Mouse (Mus musculus): ENCODE measurements around the gene Rab3a.

GRCm38 (mm10) chr8:70753151-70753550 is 1.3 kb upstream of the Rab3a start:
- TF ChIP-seq CHD2 (IDR thresholded peaks at IDR 0.05; ENCODE audit: low read depth, low read length) (no peak), MAFK (IDR thresholded peaks at IDR 0.05; ENCODE audit: insufficient read depth, low read depth, low read length) (no peak), HCFC1 (IDR thresholded peaks at IDR 0.05; ENCODE audit: borderline replicate concordance, insufficient read depth, low read length) (no peak)
